Mouse (Mus musculus): Measurements from ENCODE around the gene Kdm5b. TPM values are rescaled to one million over a fixed set of nuclear protein-coding genes. Genes with fewer than 3 reads are reported as not detected.
"Not testable (repeated sequence)": the region's sequence is repeated elsewhere in the genome, so short reads cannot be mapped to it uniquely, and the experiment has no call there.

The Kdm5b gene
- polyA plus RNA-seq, 2 experiments = 38.1 to 83.5 TPM

DNA sequence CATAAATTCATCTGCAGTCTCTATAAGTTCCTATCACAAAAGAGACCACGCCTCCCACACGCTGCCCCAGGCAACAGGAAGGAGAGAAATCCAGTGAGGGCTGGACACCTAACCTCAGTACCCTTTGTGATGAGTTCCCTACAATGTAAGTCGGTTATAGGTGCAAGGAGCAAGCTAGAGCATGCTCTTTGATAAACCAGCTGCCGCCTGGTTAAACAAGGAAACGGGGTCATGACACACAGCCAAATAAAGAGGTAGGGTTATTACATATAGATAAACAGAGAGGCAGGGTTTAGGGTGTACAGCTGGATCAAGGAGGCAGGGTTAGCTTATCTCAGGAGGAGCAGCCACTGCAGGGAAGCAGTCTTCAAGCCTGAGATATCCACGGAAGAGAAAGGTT lies 33.2 kb upstream of the Kdm5b start:
- no peak for DNase-seq (ENCODE audit: low spot score)
- no peak overlapping the region for H3K9ac ChIP-seq (ENCODE audit: low read depth, low read length, severe bottlenecking)
- ATAC-seq (ENCODE audit: low FRiP score, low read depth) = no peak
- H3K27me3 ChIP-seq (ENCODE audit: control insufficient read depth, insufficient read depth, low read length) = no peaks in the 10 kb centered on the region
- H3K27ac ChIP-seq (replicated peaks; ENCODE audit: low read depth, low read length) = no peak overlapping the region
- no peaks in the 10 kb centered on the region for H3K4me1 ChIP-seq (ENCODE audit: control insufficient read depth, insufficient read depth, low read length)
- H3K9me3 ChIP-seq (ENCODE audit: control insufficient read depth, low read length) = no peaks in the 10 kb centered on the region
- H3K4me3 ChIP-seq (replicated peaks; ENCODE audit: low read length) = no peak overlapping the region
- no peaks in the 10 kb centered on the region for H3K36me3 ChIP-seq (ENCODE audit: control insufficient read depth, insufficient read depth, low read length)
- no peak overlapping the region for H3K4me2 ChIP-seq (replicated peaks; ENCODE audit: low read depth, low read length, severe bottlenecking)
- 78% methylated on average over 6 of the region's 6 CpGs for WGBS
- no peak for TF ChIP-seq POLR2A (IDR thresholded peaks at IDR 0.05; ENCODE audit: borderline replicate concordance, extremely low read depth, insufficient read depth, insufficient read length)

DNA sequence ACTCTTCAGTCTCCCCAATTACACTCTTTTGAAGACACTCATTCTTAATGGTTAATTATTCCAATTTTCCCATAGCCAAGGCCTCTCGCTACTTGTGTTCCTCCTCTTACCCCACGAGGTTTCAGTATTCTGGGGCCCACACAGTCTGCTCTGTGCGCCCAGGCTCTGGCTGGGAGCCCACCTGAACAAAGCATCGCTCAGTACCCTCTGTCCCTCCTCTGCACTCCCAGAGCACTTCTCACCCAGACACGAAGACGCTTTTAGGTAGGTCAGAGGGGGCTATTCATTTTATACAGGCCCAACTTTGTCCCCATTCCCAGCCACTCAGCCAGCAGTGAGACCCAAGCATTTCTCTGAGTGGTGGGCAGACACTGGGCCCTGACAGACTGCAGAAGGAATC lies 29.4 kb upstream of the Kdm5b start:
- DNase-seq (ENCODE audit: low spot score) (no peak), ATAC-seq (ENCODE audit: low FRiP score, low read depth) (no peak)
- Histone ChIP-seq H3K4me2 (replicated peaks; ENCODE audit: low read depth, low read length, severe bottlenecking) (no peak overlapping the region), H3K36me3 (ENCODE audit: control insufficient read depth, insufficient read depth, low read length) (no peaks in the 10 kb centered on the region), H3K9me3 (ENCODE audit: control insufficient read depth, low read length) (no peaks in the 10 kb centered on the region), H3K4me3 (replicated peaks; ENCODE audit: low read length) (no peak overlapping the region), H3K9ac (ENCODE audit: low read depth, low read length, severe bottlenecking) (no peak overlapping the region), H3K27ac (replicated peaks; ENCODE audit: low read depth, low read length) (no peak overlapping the region), H3K27me3 (ENCODE audit: control insufficient read depth, insufficient read depth, low read length) (no peaks in the 10 kb centered on the region), H3K4me1 (ENCODE audit: control insufficient read depth, insufficient read depth, low read length) (no peaks in the 10 kb centered on the region)
- no peak for TF ChIP-seq POLR2A (IDR thresholded peaks at IDR 0.05; ENCODE audit: borderline replicate concordance, extremely low read depth, insufficient read depth, insufficient read length)
- WGBS = 81% methylated on average over 6 of the region's 6 CpGs

DNA sequence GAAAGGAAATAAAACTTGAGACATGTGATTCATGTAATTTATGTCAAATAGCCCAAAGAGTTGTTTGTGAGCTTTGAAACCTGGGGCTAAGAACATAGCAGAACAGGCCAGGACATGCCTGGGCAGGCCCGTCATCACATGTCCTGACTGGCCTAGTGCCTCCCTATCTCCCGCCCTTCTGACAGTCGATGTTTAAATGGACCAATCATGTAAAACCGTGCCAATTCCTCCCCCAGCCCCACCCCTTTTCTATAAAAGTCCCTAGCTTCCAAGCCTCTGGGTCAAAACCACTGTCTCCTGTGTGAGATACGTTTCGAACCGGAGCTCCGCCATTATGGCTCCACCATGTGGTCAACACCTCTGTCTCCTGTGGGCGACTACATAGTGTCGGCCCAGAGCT lies 26.3 kb upstream of the Kdm5b start:
- not testable (repeated sequence) for H3K4me2 ChIP-seq (replicated peaks; ENCODE audit: low read depth, low read length, severe bottlenecking); H3K4me1 ChIP-seq (ENCODE audit: control insufficient read depth, insufficient read depth, low read length); H3K27ac ChIP-seq (replicated peaks; ENCODE audit: low read depth, low read length); H3K4me3 ChIP-seq (replicated peaks; ENCODE audit: low read length); H3K36me3 ChIP-seq (ENCODE audit: control insufficient read depth, insufficient read depth, low read length); H3K27me3 ChIP-seq (ENCODE audit: control insufficient read depth, insufficient read depth, low read length); H3K9me3 ChIP-seq (ENCODE audit: control insufficient read depth, low read length); DNase-seq (ENCODE audit: low spot score); ATAC-seq (ENCODE audit: low FRiP score, low read depth); H3K9ac ChIP-seq (ENCODE audit: low read depth, low read length, severe bottlenecking)
- WGBS = 92% methylated on average over 10 of the region's 10 CpGs

DNA sequence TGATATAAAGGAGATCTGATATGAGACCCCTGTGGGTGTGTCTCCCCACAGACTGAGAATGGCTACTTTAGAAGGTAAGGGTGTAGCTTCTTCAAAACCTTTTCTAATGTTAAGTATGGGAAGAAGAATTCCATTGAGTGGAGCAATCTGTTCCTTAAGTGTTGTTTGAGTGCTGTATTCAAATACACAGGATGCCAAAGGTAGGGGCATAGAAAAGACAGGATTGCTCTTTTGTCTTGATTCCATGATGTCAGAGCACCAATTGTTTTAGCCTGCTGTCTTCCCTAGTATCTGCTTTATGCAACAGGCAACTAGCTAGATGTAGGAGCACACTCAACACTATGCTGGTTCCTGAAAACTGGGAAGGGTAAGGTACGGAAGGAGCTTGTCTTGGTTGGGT lies 24.9 kb upstream of the Kdm5b start:
- no peaks in the 10 kb centered on the region for H3K36me3 ChIP-seq (ENCODE audit: control insufficient read depth, insufficient read depth, low read length)
- no peak overlapping the region for H3K27ac ChIP-seq (replicated peaks; ENCODE audit: low read depth, low read length)
- no peak for ATAC-seq (ENCODE audit: low FRiP score, low read depth)
- DNase-seq (ENCODE audit: low spot score) = no peak
- H3K9ac ChIP-seq (ENCODE audit: low read depth, low read length, severe bottlenecking) = no peak overlapping the region
- 81% methylated on average over 1 of the region's 1 CpGs for WGBS
- H3K27me3 ChIP-seq (ENCODE audit: control insufficient read depth, insufficient read depth, low read length) = no peaks in the 10 kb centered on the region
- H3K4me1 ChIP-seq (ENCODE audit: control insufficient read depth, insufficient read depth, low read length) = no peaks in the 10 kb centered on the region
- H3K4me3 ChIP-seq (replicated peaks; ENCODE audit: low read length) = no peak overlapping the region
- TF ChIP-seq POLR2A (IDR thresholded peaks at IDR 0.05; ENCODE audit: borderline replicate concordance, extremely low read depth, insufficient read depth, insufficient read length) = no peak
- no peaks in the 10 kb centered on the region for H3K9me3 ChIP-seq (ENCODE audit: control insufficient read depth, low read length)
- H3K4me2 ChIP-seq (replicated peaks; ENCODE audit: low read depth, low read length, severe bottlenecking) = no peak overlapping the region

DNA sequence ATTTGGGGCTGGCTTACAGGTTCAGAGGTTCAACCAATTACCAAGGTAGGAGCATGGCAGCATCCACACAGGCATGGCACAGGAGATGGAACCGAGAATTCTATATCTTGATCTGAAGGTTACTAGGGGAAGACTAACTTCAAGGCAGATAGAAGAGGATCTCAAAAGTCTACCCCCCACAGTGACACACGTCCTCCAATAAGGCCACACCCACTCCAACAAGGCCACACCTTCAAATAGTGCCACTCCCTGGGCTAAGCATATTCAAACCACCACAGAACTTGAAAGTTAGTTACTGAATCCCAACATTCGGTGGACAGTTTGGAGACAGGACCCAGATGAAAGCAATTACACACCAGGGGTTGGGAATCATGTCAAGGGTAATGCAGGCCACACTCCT lies 24.5 kb upstream of the Kdm5b start:
- no peak for DNase-seq (ENCODE audit: low spot score)
- ATAC-seq (ENCODE audit: low FRiP score, low read depth) = no peak
- Histone ChIP-seq H3K4me1 (ENCODE audit: control insufficient read depth, insufficient read depth, low read length) (no peaks in the 10 kb centered on the region), H3K4me3 (replicated peaks; ENCODE audit: low read length) (no peak overlapping the region), H3K9me3 (ENCODE audit: control insufficient read depth, low read length) (no peaks in the 10 kb centered on the region), H3K27me3 (ENCODE audit: control insufficient read depth, insufficient read depth, low read length) (no peaks in the 10 kb centered on the region), H3K27ac (replicated peaks; ENCODE audit: low read depth, low read length) (no peak overlapping the region), H3K4me2 (replicated peaks; ENCODE audit: low read depth, low read length, severe bottlenecking) (no peak overlapping the region), H3K9ac (ENCODE audit: low read depth, low read length, severe bottlenecking) (no peak overlapping the region), H3K36me3 (ENCODE audit: control insufficient read depth, insufficient read depth, low read length) (no peaks in the 10 kb centered on the region)
- 66% methylated on average over 3 of the region's 3 CpGs for WGBS
- no peak for TF ChIP-seq POLR2A (IDR thresholded peaks at IDR 0.05; ENCODE audit: borderline replicate concordance, extremely low read depth, insufficient read depth, insufficient read length)

DNA sequence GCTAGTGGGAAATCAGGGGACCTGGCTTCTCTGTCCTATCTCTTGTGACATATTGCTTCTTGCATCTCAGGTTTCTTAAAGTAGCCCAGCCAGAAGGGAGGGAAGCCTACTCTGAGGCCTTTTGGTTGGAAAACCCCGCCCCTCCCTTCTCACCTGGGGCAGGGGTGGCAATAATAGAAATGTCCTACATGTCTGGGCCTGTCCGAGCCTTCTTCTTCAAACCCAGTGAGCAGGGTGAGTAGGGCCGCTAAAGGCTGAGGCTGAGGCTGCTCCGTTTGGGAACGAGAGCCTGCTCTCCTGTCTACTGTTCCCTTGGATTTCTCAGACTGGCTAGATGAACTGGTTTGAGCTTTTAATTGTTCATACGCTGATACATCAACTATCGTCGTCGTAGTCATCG lies 19.4 kb upstream of the Kdm5b start:
- Histone ChIP-seq H3K4me3 (replicated peaks; ENCODE audit: low read length) (no peak overlapping the region), H3K4me1 (ENCODE audit: control insufficient read depth, insufficient read depth, low read length) (no peaks in the 10 kb centered on the region), H3K9ac (ENCODE audit: low read depth, low read length, severe bottlenecking) (no peak overlapping the region), H3K27ac (replicated peaks; ENCODE audit: low read depth, low read length) (no peak overlapping the region), H3K9me3 (ENCODE audit: control insufficient read depth, low read length) (no peaks in the 10 kb centered on the region), H3K27me3 (ENCODE audit: control insufficient read depth, insufficient read depth, low read length) (no peaks in the 10 kb centered on the region), H3K36me3 (ENCODE audit: control insufficient read depth, insufficient read depth, low read length) (no peaks in the 10 kb centered on the region), H3K4me2 (replicated peaks; ENCODE audit: low read depth, low read length, severe bottlenecking) (no peak overlapping the region)
- ATAC-seq (ENCODE audit: low FRiP score, low read depth) (no peak), DNase-seq (ENCODE audit: low spot score) (no peak)
- 78% methylated on average over 10 of the region's 10 CpGs for WGBS
- TF ChIP-seq POLR2A (IDR thresholded peaks at IDR 0.05; ENCODE audit: borderline replicate concordance, extremely low read depth, insufficient read depth, insufficient read length) = no peak
